Mouse (Mus musculus) leukemia stem cell, adult 10-12 weeks (primary cell): ENCODE results near the gene Tmem132c. TPM values are rescaled to one million over a fixed set of nuclear protein-coding genes. Genes with fewer than 3 reads are reported as not detected.

Experiments used
- polyA plus RNA-seq: library from polyadenylated mRNA; stranded (reverse); fragments of >175 nt; gene quantifications from 2 replicates; pipeline ENCODE4 v1.2.3, GENCODE M21; 2012; ENCODE audit warnings: low replicate concordance

Tmem132c gene
- 0.19 TPM in 1 of 2 replicates, not detected in the other for polyA plus RNA-seq

DNA sequence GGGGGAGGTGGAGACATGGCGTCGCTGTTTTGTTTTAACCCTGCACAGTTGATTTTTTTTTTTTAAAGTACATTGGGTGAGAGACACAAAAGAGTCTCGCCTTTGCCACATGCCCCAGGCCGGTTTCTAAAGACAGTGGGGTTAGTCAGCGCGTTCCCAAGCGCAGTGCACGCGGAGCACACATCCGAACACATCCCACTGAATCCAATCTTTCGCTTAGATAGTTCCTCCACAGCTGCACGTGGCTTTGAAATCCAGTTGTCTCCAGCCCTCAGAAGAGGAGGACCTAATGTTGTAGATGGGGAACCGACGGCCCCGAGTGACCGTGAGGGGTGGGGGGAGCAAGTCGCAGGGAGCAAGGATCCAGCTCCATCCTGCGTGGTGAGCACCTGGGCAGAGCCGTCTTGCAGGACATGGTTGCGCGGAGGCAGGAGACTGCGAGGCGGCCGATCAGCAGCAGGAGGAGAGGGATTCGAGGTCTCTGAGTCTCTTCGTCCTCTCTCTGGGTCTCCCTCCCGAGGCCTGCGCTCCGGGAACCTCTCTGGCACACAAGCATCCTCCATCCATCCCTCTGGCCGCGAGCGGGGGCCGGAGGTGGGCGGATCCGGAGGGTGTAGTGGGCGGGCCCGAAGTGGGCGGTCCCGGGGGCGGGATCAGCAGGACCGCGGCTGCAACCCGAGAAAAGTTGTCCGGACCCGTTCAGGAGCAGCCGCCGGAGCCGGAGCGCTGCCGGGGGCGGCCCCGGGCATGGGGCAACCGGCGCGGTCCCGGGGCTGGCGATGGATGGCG, at the start of gene Tmem132c:
Gene Tmem132c, plus strand, starts transcription at position 673 of the 789 bp plus-strand sequence.

